Mouse (Mus musculus) spleen, adult 2 months (tissue): ENCODE results near the gene Abhd14a. TPM values are rescaled to one million over a fixed set of nuclear protein-coding genes. Genes with fewer than 3 reads are reported as not detected.

Experiments used
- DNase-seq, 2 experiments: peaks; one replicate each; pipeline versions ENCODE4 v3.0.0 to v3.0.0-alpha.2; 2012 to 2021; ENCODE audit warnings: low spot score in 2 of 2, low read depth in 1 of 2
- H3K27ac ChIP-seq: fragments of 200-500 bp; 2 replicates; pipeline ENCODE4 v1.5.1; 2012; ENCODE audit warnings: low read length, inconsistent platforms; ENCODE audit not compliant: insufficient read depth
- H3K27me3 ChIP-seq: fragments of 200-500 bp; 2 replicates; pipeline ENCODE4 v1.6.1; 2012; ENCODE audit warnings: mild to moderate bottlenecking, moderate library complexity, low read length, inconsistent platforms; ENCODE audit not compliant: control insufficient read depth, insufficient read depth
- H3K36me3 ChIP-seq: fragments of 200-500 bp; 2 replicates; pipeline ENCODE4 v1.6.1; 2012; ENCODE audit warnings: mild to moderate bottlenecking, low read length, inconsistent platforms; ENCODE audit not compliant: control insufficient read depth, insufficient read depth
- H3K4me1 ChIP-seq: fragments of 200-500 bp; 2 replicates; pipeline ENCODE4 v1.6.1; 2011; ENCODE audit warnings: inconsistent platforms; ENCODE audit not compliant: control insufficient read depth, insufficient read depth, insufficient read length
- H3K4me3 ChIP-seq: fragments of 200-500 bp; 2 replicates; pipeline ENCODE4 v1.5.1; 2011; ENCODE audit warnings: mild to moderate bottlenecking, inconsistent platforms; ENCODE audit not compliant: insufficient read depth, insufficient read length; ENCODE audit errors: extremely low read depth
- CTCF ChIP-seq: fragments of 200-500 bp; IDR thresholded peaks from 2 replicates; pipeline ENCODE4 v1.5.1; 2011; ENCODE audit warnings: mild to moderate bottlenecking, inconsistent platforms; ENCODE audit not compliant: insufficient read depth, insufficient read length, insufficient replicate concordance; ENCODE audit errors: extremely low read depth
- POLR2A ChIP-seq: fragments of 200-500 bp; IDR thresholded peaks from 2 replicates; pipeline ENCODE4 v1.6.1; 2011; ENCODE audit warnings: low read depth, low read length, inconsistent platforms
- WGBS: fragments of 180-500 bp; shearing (Covaris S2); methylation state at CpG from one replicate; pipeline ENCODE4 v1.1.7; 2018; 5-methylcytosine and 5-hydroxymethylcytosine counted together
- polyA plus RNA-seq: library from polyadenylated mRNA; depleted of rRNA; stranded (reverse); fragments of >200 nt; gene quantifications from 2 replicates; pipeline ENCODE4 v1.2.3, GENCODE M21; 2012

Gene Abhd14a
- polyA plus RNA-seq, 1 experiment = 11.5 TPM

DNA sequence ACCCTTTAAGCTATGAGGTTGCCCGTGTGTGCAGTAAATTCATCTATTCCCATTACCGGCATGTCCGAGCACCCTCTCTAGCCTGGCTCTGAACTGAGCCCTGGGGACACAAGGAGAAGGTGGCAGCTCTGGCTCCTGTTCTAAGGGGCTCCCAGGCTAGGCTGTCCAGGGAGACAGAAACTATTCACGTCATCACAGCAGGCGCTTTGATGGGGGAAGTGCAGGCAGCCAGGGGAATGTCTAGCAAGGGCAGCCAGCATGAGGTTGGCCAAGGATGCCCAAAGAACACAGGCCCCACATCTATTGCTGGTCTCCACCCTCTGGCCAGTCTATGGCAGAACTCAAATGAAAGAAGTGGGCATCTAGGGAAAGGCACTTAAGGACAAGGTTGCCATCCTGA is 10.4 kb upstream of the Abhd14a start:
- Histone ChIP-seq H3K4me1 (peaks cover 4% of the 10 kb centered on the region), H3K36me3 (no peaks in the 10 kb centered on the region), H3K27ac (no peak overlapping the region), H3K4me3 (no peak overlapping the region), H3K27me3 (no peaks in the 10 kb centered on the region)
- DNase-seq = no peak
- 92% methylated on average over 5 of the region's 5 CpGs for WGBS
- TF ChIP-seq POLR2A (no peak), CTCF (no peak)

DNA sequence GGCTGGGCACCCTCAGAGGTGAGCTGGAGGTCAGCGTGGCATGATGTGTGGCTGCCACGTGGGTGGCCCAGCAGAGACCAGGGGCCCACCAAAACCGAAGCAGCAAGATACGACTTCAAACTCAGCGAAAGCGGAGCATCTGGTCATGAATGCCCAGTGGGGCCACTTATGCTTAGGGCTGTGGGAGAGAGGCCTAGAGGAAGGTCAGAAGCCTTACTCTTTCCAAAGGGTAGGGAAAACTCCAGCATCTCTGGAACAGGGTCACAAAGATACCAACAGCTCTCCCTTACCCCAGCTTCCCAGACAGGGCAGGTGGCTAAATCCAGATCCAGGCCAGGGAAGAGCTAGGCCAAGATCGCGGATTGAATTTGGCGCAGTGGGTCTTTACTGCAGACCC is 9.7 kb upstream of the Abhd14a start:
- Histone ChIP-seq H3K27me3 (no peaks in the 10 kb centered on the region), H3K4me3 (no peak overlapping the region), H3K36me3 (no peaks in the 10 kb centered on the region), H3K27ac (no peak overlapping the region), H3K4me1 (peaks cover 4% of the 10 kb centered on the region)
- no peak for DNase-seq
- 94% methylated on average over 9 of the region's 9 CpGs for WGBS
- TF ChIP-seq CTCF (no peak), POLR2A (no peak)

DNA sequence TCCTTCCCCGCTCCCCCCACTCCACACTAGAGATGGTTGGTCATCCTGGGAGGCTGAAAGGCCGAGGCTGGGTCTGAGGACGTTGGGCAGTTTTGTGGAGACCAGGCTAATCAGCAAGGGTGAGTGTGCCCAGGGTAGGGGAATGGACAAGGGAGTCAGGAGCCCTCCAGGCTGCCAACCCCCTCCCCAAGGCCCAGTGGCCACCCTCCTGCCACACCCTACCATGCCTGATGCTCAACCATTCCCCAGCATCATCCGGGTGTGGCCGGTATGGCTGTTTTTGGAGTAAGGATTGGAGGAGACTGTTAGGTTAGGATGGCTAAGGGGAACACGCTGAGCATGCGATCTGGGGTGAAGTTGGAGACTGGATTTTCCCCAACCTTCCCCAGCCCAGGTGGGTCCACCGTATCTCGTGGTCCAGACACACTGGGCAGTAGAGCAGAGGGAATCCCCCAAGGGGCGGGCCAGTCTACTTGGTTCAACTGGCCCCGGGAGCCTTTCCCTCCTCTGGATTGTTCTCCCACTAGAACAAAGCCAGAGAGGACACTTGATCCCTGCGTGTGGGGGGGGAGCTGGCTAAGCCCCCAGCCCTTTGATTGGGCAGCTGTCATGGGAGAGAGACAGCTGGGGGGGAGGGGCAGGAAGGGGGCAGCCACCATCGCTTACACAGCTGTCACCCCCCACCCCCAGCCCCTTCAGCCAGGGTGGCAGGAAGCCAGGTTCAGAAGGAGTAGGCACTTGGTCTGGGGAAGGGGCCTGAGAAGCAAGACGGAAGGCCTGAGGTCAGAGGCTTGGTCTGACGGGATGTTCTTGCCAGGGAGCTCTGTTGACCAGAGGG is 9.1 kb upstream of the Abhd14a start:
- no peaks in the 10 kb centered on the region for H3K36me3 ChIP-seq
- H3K4me3 ChIP-seq = no peak overlapping the region
- no peak for DNase-seq
- no peak overlapping the region for H3K27ac ChIP-seq
- H3K27me3 ChIP-seq = no peaks in the 10 kb centered on the region
- TF ChIP-seq CTCF (no peak), POLR2A (no peak)
- WGBS = 89% methylated on average over 15 of the region's 15 CpGs
- H3K4me1 ChIP-seq = peaks cover 4% of the 10 kb centered on the region

DNA sequence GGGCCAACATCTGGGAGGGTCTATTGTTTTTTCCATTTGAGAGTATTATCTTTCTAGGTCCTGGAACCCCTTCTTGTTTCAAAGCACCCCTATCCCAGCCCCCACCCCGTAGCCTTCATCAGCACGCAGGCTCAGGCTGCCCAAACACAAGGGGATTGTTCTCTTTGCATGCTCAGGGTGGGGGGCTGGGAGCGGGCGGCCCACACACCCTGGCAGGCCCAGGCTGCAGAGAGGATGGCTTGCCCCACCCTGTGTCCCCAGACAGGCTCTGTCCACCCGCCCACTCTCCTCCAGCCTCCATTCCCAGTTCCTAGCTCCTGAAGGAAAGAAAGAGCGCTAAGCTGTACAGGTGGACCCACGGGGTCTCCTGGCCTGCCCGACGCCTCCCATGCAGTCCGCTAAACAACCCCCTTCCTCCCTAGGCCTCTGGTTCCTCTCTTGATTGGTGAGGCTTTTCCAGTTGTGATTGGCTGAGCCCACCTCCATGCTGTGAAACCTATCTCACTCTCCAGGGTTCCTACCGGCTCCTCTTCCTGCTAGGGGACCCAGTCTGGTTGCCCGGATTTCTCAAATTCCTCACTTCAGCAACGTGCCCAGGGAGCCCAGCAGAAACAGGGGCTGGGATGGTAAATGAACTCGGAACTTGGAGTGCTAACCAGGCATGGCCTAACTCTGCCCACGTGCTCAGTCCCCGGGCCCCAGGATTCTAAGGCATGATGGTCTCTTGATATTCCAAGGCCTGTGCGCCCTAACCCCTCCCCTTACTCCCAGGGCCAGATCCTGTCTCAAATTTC is 7.6 kb upstream of the Abhd14a start:
- Histone ChIP-seq H3K36me3 (no peaks in the 10 kb centered on the region), H3K27ac (no peak overlapping the region), H3K4me1 (peaks cover 4% of the 10 kb centered on the region), H3K27me3 (no peaks in the 10 kb centered on the region), H3K4me3 (no peak overlapping the region)
- TF ChIP-seq CTCF (no peak), POLR2A (no peak)
- no peak for DNase-seq
- WGBS = 83% methylated on average over 17 of the region's 17 CpGs

DNA sequence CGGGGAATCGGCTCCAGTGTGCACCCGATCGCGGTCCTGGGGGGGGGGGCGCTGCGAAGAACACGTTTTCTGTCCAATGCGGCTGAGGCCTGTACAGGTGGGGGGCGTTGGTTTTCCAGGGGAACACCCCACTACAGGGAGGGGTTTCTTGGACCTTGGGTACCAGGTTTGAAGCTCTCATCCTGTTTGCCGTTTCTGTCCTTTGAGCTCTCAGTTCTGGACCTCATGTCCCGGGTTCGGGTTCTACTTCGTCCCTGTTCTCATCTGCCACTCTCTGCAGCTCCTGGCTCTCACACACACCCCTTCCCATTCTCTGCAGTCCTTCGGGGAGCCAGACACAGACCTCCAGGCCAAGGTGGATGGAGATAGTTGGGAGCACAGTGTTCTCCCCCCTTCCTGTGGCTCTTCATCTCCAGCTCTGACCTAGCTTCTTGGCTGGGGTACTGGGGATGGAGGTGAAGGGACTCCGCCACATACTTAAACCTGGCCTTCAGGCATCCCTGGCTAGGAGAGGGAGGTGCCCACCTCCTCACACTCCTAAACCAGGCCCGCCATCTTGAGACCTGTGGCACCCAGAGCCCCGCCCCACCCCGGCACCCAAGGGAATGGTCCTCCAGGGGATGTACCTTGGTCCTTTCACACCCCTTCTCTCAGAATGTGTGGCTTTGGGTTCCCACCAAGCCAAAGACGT is 6.7 kb upstream of the Abhd14a start:
- Histone ChIP-seq H3K36me3 (no peaks in the 10 kb centered on the region), H3K4me1 (peaks cover 4% of the 10 kb centered on the region), H3K27me3 (no peaks in the 10 kb centered on the region), H3K27ac (no peak overlapping the region), H3K4me3 (peak overlapping the region; percentile 54; the same call in 1 of the 2 replicates)
- no peak for DNase-seq
- TF ChIP-seq CTCF (no peak), POLR2A (no peak)
- 32% methylated on average over 16 of the region's 20 CpGs for WGBS

DNA sequence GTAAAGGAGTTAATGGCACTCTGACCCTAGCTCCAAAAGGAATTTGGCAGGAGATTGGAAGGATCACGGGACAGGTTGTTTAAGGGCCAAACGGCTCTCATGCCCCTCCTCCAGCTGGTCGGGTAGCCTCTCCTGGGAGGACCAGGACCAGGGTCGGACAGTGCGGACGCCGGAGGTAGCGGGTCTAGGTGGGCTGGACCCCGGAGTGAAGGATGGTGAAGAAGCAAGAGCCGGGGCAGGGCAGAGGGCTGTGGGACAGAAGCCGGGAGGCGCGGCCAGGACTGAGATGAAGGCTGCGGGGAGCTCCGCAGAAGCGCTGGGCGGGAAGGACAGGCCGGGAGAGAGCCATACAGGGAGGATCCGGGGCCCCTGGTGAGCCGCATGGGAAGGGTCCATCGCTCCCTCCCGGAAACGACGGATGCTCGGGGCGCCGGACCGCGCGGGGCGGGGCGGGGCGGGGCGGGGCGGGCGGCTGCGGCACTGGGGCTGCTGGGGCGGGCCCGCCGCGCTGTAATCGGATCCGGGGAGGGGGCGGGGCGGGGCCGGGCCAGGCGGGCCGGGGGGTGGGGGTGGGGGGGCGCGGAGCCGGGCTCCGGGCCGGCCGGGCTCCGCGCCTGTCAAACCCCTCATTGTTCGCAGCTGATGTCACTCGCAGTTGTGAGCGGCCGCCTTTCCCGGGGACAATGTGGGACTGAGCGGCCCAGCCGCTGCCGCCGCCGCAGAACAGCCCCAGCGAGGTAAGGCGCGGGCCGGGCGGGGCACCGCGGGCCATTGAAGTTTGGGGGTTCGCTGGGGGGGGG is 6.0 kb upstream of the Abhd14a start, which contains the start of gene Pcbp4:
Pcbp4 (plus strand) TSS at position 21 of the 800 bp plus-strand sequence.
- H3K36me3 ChIP-seq = no peaks in the 10 kb centered on the region
- no peak for TF ChIP-seq CTCF
- TF ChIP-seq POLR2A = no peak
- H3K4me1 ChIP-seq = peaks cover 4% of the 10 kb centered on the region
- WGBS = 3% methylated on average over 48 of the region's 74 CpGs
- peak within 1 kb of the TSS; percentile 60 for H3K4me3 ChIP-seq
- H3K27me3 ChIP-seq = no peaks in the 10 kb centered on the region
- no peak within 1 kb of the TSS; the same call in 1 of the 2 replicates for H3K27ac ChIP-seq
- DNase-seq = no peak
